Mouse (Mus musculus): ENCODE results near the gene Cd55b. TPM values are rescaled to one million over a fixed set of nuclear protein-coding genes. Genes with fewer than 3 reads are reported as not detected.
A peak's percentile ranks its signal among the peaks of the same experiment; 100 is the strongest.

Gene Cd55b
- total RNA-seq, 1 experiment from 2014 or later, result not detected

DNA sequence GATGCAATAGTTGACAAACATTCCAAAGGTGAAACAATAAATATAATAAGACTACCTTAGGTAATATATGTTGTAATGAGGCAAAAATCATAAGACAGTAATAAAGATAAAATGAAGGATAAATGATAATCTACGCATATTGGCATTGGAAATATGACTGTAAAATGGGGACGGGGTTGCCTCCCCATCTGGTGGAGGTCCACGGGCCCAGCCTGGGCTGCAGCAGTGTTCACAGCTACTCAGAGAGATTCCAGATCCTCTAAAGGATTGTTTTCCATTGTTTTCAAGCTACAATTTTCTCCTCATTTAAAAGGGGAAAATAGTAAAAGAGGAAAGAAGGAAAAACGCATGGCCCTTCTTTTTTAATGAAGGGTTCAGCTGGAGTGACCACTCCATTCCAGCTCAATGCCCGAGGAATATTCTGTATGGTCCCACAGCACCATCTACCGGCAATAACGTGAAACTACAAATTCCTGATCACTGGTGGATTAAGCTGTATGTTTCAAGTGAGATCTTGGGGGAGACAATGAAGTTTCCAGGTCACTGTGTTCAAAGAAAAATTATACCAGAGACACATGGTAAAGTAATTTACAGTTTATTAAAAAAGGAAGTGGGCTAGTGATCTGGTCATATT, 50.8 kb downstream of the Cd55b start:
- ATAC-seq (replicated peaks in 1 of 2; ENCODE audit: insufficient read depth in 1 of 2, low FRiP score in 2 of 2, low TSS enrichment in 1 of 2, low read depth in 1 of 2, poor library complexity in 2 of 2, severe bottlenecking in 2 of 2), result peak; percentile 39 to 66; a peak in 2 of 4 replicates

- no peak for ATAC-seq (replicated peaks in 1 of 2; ENCODE audit: insufficient read depth in 1 of 2, low FRiP score in 2 of 2, low TSS enrichment in 1 of 2, low read depth in 1 of 2, poor library complexity in 2 of 2, severe bottlenecking in 2 of 2)
Observed at GRCm38 (mm10) chr1:130371291-130371690, 51.5 kb downstream of the Cd55b start.

GRCm38 (mm10) chr1:130350077-130350635, 72.7 kb downstream of the Cd55b start:
- ATAC-seq (replicated peaks in 1 of 2; ENCODE audit: insufficient read depth in 1 of 2, low FRiP score in 2 of 2, low TSS enrichment in 1 of 2, low read depth in 1 of 2, poor library complexity in 2 of 2, severe bottlenecking in 2 of 2), result peak in 1 of 2 experiments; percentile 62; a peak in 3 of 4 replicates

DNA sequence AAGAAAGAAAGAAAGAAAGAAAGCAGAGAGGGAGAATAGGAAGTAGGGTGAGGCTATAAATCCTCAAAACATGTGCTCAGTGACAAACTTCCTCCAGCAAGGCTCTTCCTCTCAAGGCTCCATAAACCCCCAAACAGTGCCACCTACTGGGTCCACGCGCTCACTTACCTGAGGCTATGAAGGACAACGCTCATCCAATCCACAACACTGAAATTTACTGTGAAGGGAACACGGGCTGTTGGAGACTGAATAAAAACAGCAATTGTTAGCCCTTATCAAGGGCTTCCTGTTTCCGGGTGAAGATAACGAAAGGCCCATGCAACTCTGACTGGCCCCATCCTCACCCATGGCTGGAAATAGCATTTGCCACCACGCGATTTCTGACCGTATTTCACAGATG, 80.4 kb downstream of the Cd55b start:
- ATAC-seq (replicated peaks in 1 of 2; ENCODE audit: insufficient read depth in 1 of 2, low FRiP score in 2 of 2, low TSS enrichment in 1 of 2, low read depth in 1 of 2, poor library complexity in 2 of 2, severe bottlenecking in 2 of 2), result peak; percentile 36 to 53; a peak in 3 of 4 replicates

Other genes starting within 250 kb of the Cd55b start
- 13.3 and 22.6 TPM in 2 replicates for gene Cd55, start 39.7 kb upstream of the Cd55b start, total RNA-seq (2017)
- gene Zp3r, start 206.6 kb upstream of the Cd55b start, total RNA-seq (2017), result not detected in 2 replicates
- gene C4bp, start 238.6 kb upstream of the Cd55b start, total RNA-seq (2017), result not detected in 2 replicates

Data from hematopoietic stem cell, adult 5-6 weeks (primary cell).